Mouse (Mus musculus) brain, embryonic 14.5 days (tissue): ENCODE data around the gene Tigit.

ENCODE experiments used
- CTCF ChIP-seq: fragments of 200-500 bp; IDR thresholded peaks from 2 replicates; pipeline ENCODE4 v1.5.1; 2012; ENCODE audit warnings: inconsistent platforms, mild to moderate bottlenecking, moderate library complexity, borderline replicate concordance; ENCODE audit not compliant: insufficient read depth, insufficient read length; ENCODE audit errors: extremely low read depth
- POLR2A ChIP-seq: fragments of 200-500 bp; IDR thresholded peaks from 2 replicates; pipeline ENCODE4 v1.6.1; 2012; ENCODE audit warnings: mild to moderate bottlenecking, inconsistent platforms, borderline replicate concordance; ENCODE audit not compliant: poor library complexity, insufficient read depth, insufficient read length, severe bottlenecking; ENCODE audit errors: extremely low read depth

GRCm38 (mm10) chr16:43618286-43618685, 45.7 kb downstream of the Tigit start:
- TF ChIP-seq CTCF (no peak), POLR2A (no peak)
